Mouse (Mus musculus) cerebellum, adult 18-20 months (tissue): ENCODE results near the gene Slc35a3.
A peak's percentile ranks its signal among the peaks of the same experiment; 100 is the strongest.
"Not testable (repeated sequence)": the region's sequence is repeated elsewhere in the genome, so short reads cannot be mapped to it uniquely, and the experiment has no call there.

Experiments
- DNase-seq, 2 experiments: peaks; one replicate each; pipeline ENCODE4 v3.0.0; 2021

Gene Slc35a3

GRCm38 (mm10) chr3:116695666-116695985 lies 17.0 kb downstream of the Slc35a3 start:
- no peak for DNase-seq

- DNase-seq, result no peak
Observed at GRCm38 (mm10) chr3:116694955-116695665, 17.5 kb downstream of the Slc35a3 start.

- no peak for DNase-seq
Observed at GRCm38 (mm10) chr3:116694312-116694711, 18.3 kb downstream of the Slc35a3 start.

GRCm38 (mm10) chr3:116681160-116681559 lies 31.5 kb downstream of the Slc35a3 start, which contains the start of gene Gm43191:
Gm43191 (minus strand) TSS chr3:116681260.
- DNase-seq, result no peak

- not testable (repeated sequence) for DNase-seq
Observed at GRCm38 (mm10) chr3:116664281-116664680, 48.4 kb downstream of the Slc35a3 start.

- peak; percentile 99 for DNase-seq
Observed at GRCm38 (mm10) chr3:116662463-116662863, 50.2 kb downstream of the Slc35a3 start, which contains the start of gene Mfsd14a. Mfsd14a (minus strand) TSS chr3:116662677.

- peak in 1 of 2 experiments; percentile 47 for DNase-seq
Observed at GRCm38 (mm10) chr3:116661870-116662414, 50.7 kb downstream of the Slc35a3 start.

GRCm38 (mm10) chr3:116661288-116661869 lies 51.3 kb downstream of the Slc35a3 start:
- no peak for DNase-seq

- no peak for DNase-seq
Observed at GRCm38 (mm10) chr3:116659856-116660430, 52.7 kb downstream of the Slc35a3 start.

GRCm38 (mm10) chr3:116658928-116659565 lies 53.6 kb downstream of the Slc35a3 start:
- DNase-seq, result no peak

GRCm38 (mm10) chr3:116656184-116656965 lies 56.3 kb downstream of the Slc35a3 start:
- no peak for DNase-seq

- not testable (repeated sequence) for DNase-seq
Observed at GRCm38 (mm10) chr3:116654051-116654450, 58.6 kb downstream of the Slc35a3 start.

GRCm38 (mm10) chr3:116653278-116653945 lies 59.2 kb downstream of the Slc35a3 start:
- no peak for DNase-seq

GRCm38 (mm10) chr3:116652033-116652446 lies 60.6 kb downstream of the Slc35a3 start:
- DNase-seq, result no peak

- DNase-seq, result no peak
Observed at GRCm38 (mm10) chr3:116650698-116651097, 61.9 kb downstream of the Slc35a3 start.

- DNase-seq, result no peak
Observed at GRCm38 (mm10) chr3:116648805-116649204, 63.8 kb downstream of the Slc35a3 start.

GRCm38 (mm10) chr3:116646387-116646786 lies 66.2 kb downstream of the Slc35a3 start:
- no peak for DNase-seq

- DNase-seq, result no peak
Observed at GRCm38 (mm10) chr3:116642373-116642772, 70.3 kb downstream of the Slc35a3 start.

GRCm38 (mm10) chr3:116641811-116642371 lies 70.7 kb downstream of the Slc35a3 start:
- DNase-seq, result no peak

GRCm38 (mm10) chr3:116640024-116640423 lies 72.6 kb downstream of the Slc35a3 start:
- DNase-seq, result no peak

GRCm38 (mm10) chr3:116638572-116638971 lies 74.1 kb downstream of the Slc35a3 start:
- DNase-seq, result no peak
